Mouse (Mus musculus) heart, adult 2 months (tissue): ENCODE measurements around the gene Thsd4.

ENCODE experiments used
- CTCF ChIP-seq: fragments of 200-600 bp; IDR thresholded peaks from 2 replicates; pipeline ENCODE4 v1.8.1; 2022; ENCODE audit warnings: antibody characterized with exemption, mild to moderate bottlenecking, moderate library complexity
- EP300 ChIP-seq: fragments of 200-500 bp; IDR thresholded peaks from 2 replicates; pipeline ENCODE4 v1.6.1; 2011; ENCODE audit warnings: low read depth, low read length, control low read depth; ENCODE audit not compliant: insufficient read depth
- POLR2A ChIP-seq: fragments of 200-500 bp; IDR thresholded peaks from 2 replicates; pipeline ENCODE4 v1.6.1; 2011; ENCODE audit warnings: mild to moderate bottlenecking, low read depth, low read length, control low read depth; ENCODE audit not compliant: insufficient read depth

DNA sequence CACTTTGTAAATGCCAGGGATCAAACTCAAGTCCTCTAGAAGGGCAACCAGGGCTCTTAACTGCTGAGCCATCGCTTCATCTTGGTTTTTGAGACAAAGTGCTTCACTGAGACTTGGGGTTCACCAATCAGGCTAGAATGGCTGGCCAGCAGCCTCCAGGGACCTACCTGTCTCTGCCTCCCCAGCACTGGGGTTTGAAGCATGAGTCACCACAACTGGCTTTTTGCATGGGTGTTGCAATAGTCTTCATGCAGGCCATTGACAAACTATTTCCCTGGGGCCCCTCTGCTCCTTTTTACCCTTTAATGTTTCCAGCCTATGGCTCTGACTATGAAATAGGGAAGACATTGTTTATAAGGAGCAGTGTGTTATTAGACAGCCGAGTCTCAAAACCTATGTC is 6.0 kb upstream of the Thsd4 start:
- no peak for TF ChIP-seq CTCF
- no peak for TF ChIP-seq EP300
- TF ChIP-seq POLR2A = no peak
